Mouse (Mus musculus): Measurements from ENCODE around the gene Hddc2.
"Not testable (repeated sequence)": the region's sequence is repeated elsewhere in the genome, so short reads cannot be mapped to it uniquely, and the experiment has no call there.

Hddc2 gene

GRCm38 (mm10) chr10:31354141-31354540 lies 41.0 kb downstream of the Hddc2 start:
- no peak for DNase-seq (ENCODE audit: low spot score)

GRCm38 (mm10) chr10:31354886-31355461 lies 41.8 kb downstream of the Hddc2 start:
- DNase-seq (ENCODE audit: low spot score) = no peak

- no peak for DNase-seq (ENCODE audit: low spot score)
Measured at GRCm38 (mm10) chr10:31359749-31360148, 46.6 kb downstream of the Hddc2 start.

GRCm38 (mm10) chr10:31370200-31370599 lies 57.0 kb downstream of the Hddc2 start:
- DNase-seq (ENCODE audit: low spot score) = not testable (repeated sequence)

All from spleen, adult 12 weeks (tissue).